Mouse (Mus musculus): Measurements from ENCODE around the gene Asb15. TPM values are rescaled to one million over a fixed set of nuclear protein-coding genes. Genes with fewer than 3 reads are reported as not detected.

Gene Asb15
- polyA plus RNA-seq, 1 experiment from 2014 or later, result not detected

DNA sequence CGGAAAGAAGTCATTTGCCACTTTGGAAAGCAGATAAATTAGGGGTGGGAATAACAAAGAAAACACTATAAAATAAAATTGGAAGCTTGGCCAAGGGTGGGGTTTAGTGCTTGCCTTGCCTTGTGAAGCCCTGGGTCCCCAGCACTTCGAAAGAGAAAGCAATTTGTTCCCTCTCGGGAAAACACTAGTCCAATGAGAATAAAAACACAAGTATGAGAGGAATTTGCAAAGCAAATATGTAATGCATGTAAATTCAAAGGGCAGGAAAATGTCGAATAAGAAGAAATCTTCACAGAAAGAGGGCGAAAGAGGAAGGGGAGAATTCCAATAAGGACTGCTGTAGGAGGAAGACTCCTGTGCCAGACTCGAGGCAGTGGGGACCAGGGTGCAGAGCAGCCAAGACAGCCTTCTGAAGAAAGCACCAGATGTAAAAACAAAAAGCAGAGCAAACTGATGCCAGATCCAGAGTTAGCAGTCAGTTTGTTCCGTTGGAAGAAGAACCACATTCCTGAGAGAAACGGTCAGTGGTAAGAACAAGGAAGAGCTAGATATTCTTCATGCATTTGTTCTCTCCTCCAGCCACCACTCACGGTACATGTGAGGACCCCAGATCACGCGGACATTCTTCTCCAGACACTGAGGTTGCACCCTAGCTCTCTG lies 26.6 kb downstream of the Asb15 start:
- Histone ChIP-seq H3K36me3 (ENCODE audit: control insufficient read depth, insufficient read depth) (no peaks in the 10 kb centered on the region), H3K27me3 (replicated peaks; ENCODE audit: control insufficient read depth, insufficient read depth, low read length) (no peaks in the 10 kb centered on the region), H3K9me3 (ENCODE audit: control insufficient read depth, low read length) (no peaks in the 10 kb centered on the region), H3K27ac (ENCODE audit: low read length) (no peak overlapping the region), H3K4me2 (ENCODE audit: low read length) (no peak overlapping the region), H3K9ac (replicated peaks; ENCODE audit: low read depth, low read length) (no peak overlapping the region), H3K4me1 (replicated peaks; ENCODE audit: control insufficient read depth, insufficient read depth, low read length) (no peaks in the 10 kb centered on the region), H3K4me3 (replicated peaks; ENCODE audit: low read length) (no peak overlapping the region)
- WGBS, result 80% methylated on average over 11 of the region's 11 CpGs
- no peak for ATAC-seq

- H3K9me3 ChIP-seq (ENCODE audit: control insufficient read depth, low read length), result no peaks in the 10 kb centered on the region
- H3K9ac ChIP-seq (replicated peaks; ENCODE audit: low read depth, low read length), result no peak overlapping the region
- ATAC-seq, result no peak
- no peaks in the 10 kb centered on the region for H3K4me1 ChIP-seq (replicated peaks; ENCODE audit: control insufficient read depth, insufficient read depth, low read length)
- 94% methylated on average over 2 of the region's 2 CpGs for WGBS
- no peak overlapping the region for H3K4me3 ChIP-seq (replicated peaks; ENCODE audit: low read length)
- no peak overlapping the region for H3K4me2 ChIP-seq (ENCODE audit: low read length)
- H3K27ac ChIP-seq (ENCODE audit: low read length), result no peak overlapping the region
- no peaks in the 10 kb centered on the region for H3K36me3 ChIP-seq (ENCODE audit: control insufficient read depth, insufficient read depth)
- no peaks in the 10 kb centered on the region for H3K27me3 ChIP-seq (replicated peaks; ENCODE audit: control insufficient read depth, insufficient read depth, low read length)
These were observed 27.5 kb downstream of the Asb15 start for GRCm38 (mm10) chr6:24555488-24555887.

DNA sequence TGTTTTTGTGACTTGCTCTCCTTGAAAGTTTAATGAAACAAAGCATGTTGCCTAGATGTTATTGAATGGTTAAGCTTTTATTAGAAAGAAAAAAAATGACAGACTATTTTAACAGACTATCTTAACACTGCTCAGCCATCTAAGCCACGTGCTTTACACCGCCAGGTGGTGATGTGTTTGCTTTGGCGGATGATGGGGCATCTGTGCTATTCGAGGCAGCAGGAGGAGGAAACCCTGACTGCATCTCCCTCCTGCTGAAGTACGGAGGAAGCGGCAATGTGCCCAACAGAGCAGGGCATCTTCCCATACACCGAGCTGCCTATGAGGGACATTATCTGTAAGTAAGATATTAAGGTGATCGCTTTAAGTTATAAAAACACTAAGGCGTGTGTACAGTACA lies 36.1 kb downstream of the Asb15 start:
- H3K27me3 ChIP-seq (replicated peaks; ENCODE audit: control insufficient read depth, insufficient read depth, low read length), result no peaks in the 10 kb centered on the region
- no peaks in the 10 kb centered on the region for H3K36me3 ChIP-seq (ENCODE audit: control insufficient read depth, insufficient read depth)
- 77% methylated on average over 9 of the region's 9 CpGs for WGBS
- no peak for ATAC-seq
- H3K9me3 ChIP-seq (ENCODE audit: control insufficient read depth, low read length), result no peaks in the 10 kb centered on the region
- H3K4me3 ChIP-seq (replicated peaks; ENCODE audit: low read length), result no peak overlapping the region
- no peaks in the 10 kb centered on the region for H3K4me1 ChIP-seq (replicated peaks; ENCODE audit: control insufficient read depth, insufficient read depth, low read length)
- H3K9ac ChIP-seq (replicated peaks; ENCODE audit: low read depth, low read length), result no peak overlapping the region
- H3K27ac ChIP-seq (ENCODE audit: low read length), result no peak overlapping the region
- no peak overlapping the region for H3K4me2 ChIP-seq (ENCODE audit: low read length)

DNA sequence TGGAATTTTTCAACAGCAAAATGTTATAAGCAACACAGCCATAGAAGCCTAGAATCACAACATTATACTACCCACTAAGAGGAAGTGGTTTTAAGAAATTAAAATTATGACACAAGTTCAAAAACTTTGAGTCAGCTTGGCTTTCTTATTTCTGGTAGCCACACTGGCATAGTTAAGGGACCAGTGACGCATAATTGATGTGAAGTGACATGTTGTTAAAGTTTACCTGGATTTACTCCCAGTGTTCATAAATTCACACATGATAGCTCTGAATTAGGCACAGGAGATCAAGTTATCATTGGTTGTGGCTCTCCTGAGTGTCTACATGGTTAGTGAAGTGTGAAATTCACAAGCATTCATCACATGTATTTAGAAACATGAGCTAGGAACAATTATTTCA lies 36.9 kb downstream of the Asb15 start:
- no peaks in the 10 kb centered on the region for H3K27me3 ChIP-seq (replicated peaks; ENCODE audit: control insufficient read depth, insufficient read depth, low read length)
- no peak overlapping the region for H3K27ac ChIP-seq (ENCODE audit: low read length)
- WGBS, result 89% methylated on average over 1 of the region's 1 CpGs
- H3K4me1 ChIP-seq (replicated peaks; ENCODE audit: control insufficient read depth, insufficient read depth, low read length), result no peaks in the 10 kb centered on the region
- no peaks in the 10 kb centered on the region for H3K36me3 ChIP-seq (ENCODE audit: control insufficient read depth, insufficient read depth)
- H3K9ac ChIP-seq (replicated peaks; ENCODE audit: low read depth, low read length), result no peak overlapping the region
- H3K4me3 ChIP-seq (replicated peaks; ENCODE audit: low read length), result no peak overlapping the region
- H3K4me2 ChIP-seq (ENCODE audit: low read length), result no peak overlapping the region
- ATAC-seq, result no peak
- no peaks in the 10 kb centered on the region for H3K9me3 ChIP-seq (ENCODE audit: control insufficient read depth, low read length)

DNA sequence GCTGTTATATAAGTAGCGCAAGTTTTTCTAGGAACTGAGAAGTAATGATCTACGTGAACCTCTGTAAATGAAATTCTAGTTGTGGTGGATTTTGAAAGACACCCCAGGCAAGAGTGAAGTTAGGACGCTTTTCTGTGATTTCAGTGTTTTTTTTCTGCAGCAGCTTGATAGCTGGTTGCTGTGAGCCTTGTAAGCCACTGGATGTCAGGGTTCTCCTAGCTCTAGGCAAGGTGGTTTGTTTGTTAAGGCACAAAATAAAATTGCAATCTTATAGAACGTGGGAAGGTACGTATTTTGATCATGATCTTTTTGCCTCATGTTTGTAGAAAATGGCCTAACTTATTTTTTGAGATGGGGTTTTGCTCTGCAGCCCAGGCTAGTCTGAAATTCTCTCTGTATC lies 41.0 kb downstream of the Asb15 start:
- Histone ChIP-seq H3K4me1 (replicated peaks; ENCODE audit: control insufficient read depth, insufficient read depth, low read length) (no peaks in the 10 kb centered on the region), H3K27me3 (replicated peaks; ENCODE audit: control insufficient read depth, insufficient read depth, low read length) (no peaks in the 10 kb centered on the region), H3K4me3 (replicated peaks; ENCODE audit: low read length) (no peak overlapping the region), H3K27ac (ENCODE audit: low read length) (no peak overlapping the region), H3K4me2 (ENCODE audit: low read length) (no peak overlapping the region), H3K36me3 (ENCODE audit: control insufficient read depth, insufficient read depth) (no peaks in the 10 kb centered on the region), H3K9ac (replicated peaks; ENCODE audit: low read depth, low read length) (no peak overlapping the region), H3K9me3 (ENCODE audit: control insufficient read depth, low read length) (no peaks in the 10 kb centered on the region)
- no peak for ATAC-seq
- WGBS, result 88% methylated on average over 5 of the region's 5 CpGs

DNA sequence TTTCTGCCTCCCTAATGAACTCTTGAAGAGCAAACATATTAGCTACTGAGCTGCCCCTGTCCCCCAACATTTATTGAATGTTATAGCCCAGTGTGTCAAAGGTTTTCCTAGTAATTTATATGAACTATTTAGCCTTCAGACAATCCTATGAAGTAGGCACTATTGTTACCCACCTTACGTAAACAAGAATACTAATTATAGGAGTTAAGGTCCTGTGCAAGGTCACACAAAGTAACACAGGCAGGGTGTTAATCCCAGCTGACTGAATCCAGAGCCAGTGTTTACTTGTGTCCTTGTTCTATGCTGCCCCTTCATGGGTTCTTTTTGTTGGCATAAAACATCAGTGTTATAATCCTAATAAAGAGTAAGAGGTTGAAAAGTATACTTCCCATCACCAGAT lies 41.8 kb downstream of the Asb15 start:
- ATAC-seq, result no peak
- Histone ChIP-seq H3K9ac (replicated peaks; ENCODE audit: low read depth, low read length) (no peak overlapping the region), H3K4me1 (replicated peaks; ENCODE audit: control insufficient read depth, insufficient read depth, low read length) (no peaks in the 10 kb centered on the region), H3K27me3 (replicated peaks; ENCODE audit: control insufficient read depth, insufficient read depth, low read length) (no peaks in the 10 kb centered on the region), H3K36me3 (ENCODE audit: control insufficient read depth, insufficient read depth) (no peaks in the 10 kb centered on the region), H3K9me3 (ENCODE audit: control insufficient read depth, low read length) (no peaks in the 10 kb centered on the region), H3K4me3 (replicated peaks; ENCODE audit: low read length) (no peak overlapping the region), H3K27ac (ENCODE audit: low read length) (no peak overlapping the region), H3K4me2 (ENCODE audit: low read length) (no peak overlapping the region)
- WGBS, result 82% methylated on average over 1 of the region's 1 CpGs

DNA sequence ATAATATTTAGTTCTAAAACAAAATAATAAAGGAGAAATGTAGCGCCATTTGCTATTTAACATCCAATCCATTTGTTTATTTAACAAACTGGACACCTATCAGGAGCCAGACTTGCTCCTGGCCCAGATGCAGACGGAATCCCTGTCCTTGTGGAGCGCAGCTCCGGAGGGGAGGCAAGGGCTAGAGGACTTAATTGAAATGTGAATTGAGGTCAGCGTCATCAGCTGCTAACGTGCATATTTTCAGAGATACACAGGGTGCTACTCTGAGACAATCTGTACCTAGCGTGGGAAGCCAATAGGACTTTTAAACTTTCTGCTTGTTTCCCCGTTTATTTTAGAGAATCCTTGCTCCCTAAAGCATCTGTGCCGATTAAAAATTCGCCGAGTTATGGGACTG lies 42.3 kb downstream of the Asb15 start:
- H3K9me3 ChIP-seq (ENCODE audit: control insufficient read depth, low read length), result no peaks in the 10 kb centered on the region
- no peaks in the 10 kb centered on the region for H3K27me3 ChIP-seq (replicated peaks; ENCODE audit: control insufficient read depth, insufficient read depth, low read length)
- H3K4me1 ChIP-seq (replicated peaks; ENCODE audit: control insufficient read depth, insufficient read depth, low read length), result no peaks in the 10 kb centered on the region
- H3K36me3 ChIP-seq (ENCODE audit: control insufficient read depth, insufficient read depth), result no peaks in the 10 kb centered on the region
- H3K4me2 ChIP-seq (ENCODE audit: low read length), result no peak overlapping the region
- no peak overlapping the region for H3K4me3 ChIP-seq (replicated peaks; ENCODE audit: low read length)
- no peak for ATAC-seq
- no peak overlapping the region for H3K9ac ChIP-seq (replicated peaks; ENCODE audit: low read depth, low read length)
- WGBS, result 75% methylated on average over 11 of the region's 11 CpGs
- H3K27ac ChIP-seq (ENCODE audit: low read length), result no peak overlapping the region

DNA sequence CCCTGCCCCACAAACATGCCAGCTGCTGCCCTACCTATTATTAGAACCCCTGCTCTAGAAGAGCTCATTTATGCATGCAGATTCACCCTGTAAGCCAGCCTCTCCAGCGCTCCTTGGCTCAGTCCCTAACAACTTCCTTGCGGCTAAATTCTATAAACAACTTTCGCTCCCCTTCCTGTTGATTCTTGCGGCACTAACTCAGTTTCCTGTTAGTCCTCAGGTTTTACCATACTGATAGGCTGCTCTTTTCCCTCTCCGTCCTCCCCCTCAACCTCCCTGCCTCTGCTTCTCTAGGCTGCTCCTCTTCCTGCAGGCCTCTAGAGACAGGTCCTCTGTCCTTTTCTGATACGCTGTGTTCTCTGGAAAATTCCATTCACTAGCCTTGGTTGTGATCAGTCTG lies 43.2 kb downstream of the Asb15 start:
- no peak for ATAC-seq
- Histone ChIP-seq H3K4me2 (ENCODE audit: low read length) (no peak overlapping the region), H3K27me3 (replicated peaks; ENCODE audit: control insufficient read depth, insufficient read depth, low read length) (no peaks in the 10 kb centered on the region), H3K9ac (replicated peaks; ENCODE audit: low read depth, low read length) (no peak overlapping the region), H3K36me3 (ENCODE audit: control insufficient read depth, insufficient read depth) (no peaks in the 10 kb centered on the region), H3K4me1 (replicated peaks; ENCODE audit: control insufficient read depth, insufficient read depth, low read length) (no peaks in the 10 kb centered on the region), H3K4me3 (replicated peaks; ENCODE audit: low read length) (no peak overlapping the region), H3K27ac (ENCODE audit: low read length) (no peak overlapping the region), H3K9me3 (ENCODE audit: control insufficient read depth, low read length) (no peaks in the 10 kb centered on the region)
- 78% methylated on average over 6 of the region's 6 CpGs for WGBS

DNA sequence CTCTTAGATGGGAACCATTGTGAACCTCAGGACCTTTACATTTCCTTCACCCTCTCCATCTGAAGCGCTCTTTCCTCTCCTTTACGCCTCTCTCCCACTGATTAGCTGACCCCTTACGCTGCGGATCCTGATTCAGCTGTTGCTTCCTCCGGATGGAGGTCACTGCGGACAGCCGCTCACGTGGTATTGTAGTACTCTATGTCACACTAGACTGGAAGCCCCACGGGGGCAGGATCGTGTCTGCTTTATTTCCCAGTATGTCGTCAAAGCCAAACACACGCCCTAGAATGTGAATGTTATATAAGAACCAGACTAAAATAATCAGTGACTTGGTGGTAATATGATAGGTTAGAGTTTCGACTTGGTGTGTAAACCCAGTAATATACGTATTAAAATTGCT lies 44.5 kb downstream of the Asb15 start:
- no peaks in the 10 kb centered on the region for H3K27me3 ChIP-seq (replicated peaks; ENCODE audit: control insufficient read depth, insufficient read depth, low read length)
- no peak overlapping the region for H3K27ac ChIP-seq (ENCODE audit: low read length)
- no peaks in the 10 kb centered on the region for H3K9me3 ChIP-seq (ENCODE audit: control insufficient read depth, low read length)
- H3K9ac ChIP-seq (replicated peaks; ENCODE audit: low read depth, low read length), result no peak overlapping the region
- H3K4me2 ChIP-seq (ENCODE audit: low read length), result no peak overlapping the region
- 92% methylated on average over 14 of the region's 14 CpGs for WGBS
- no peak overlapping the region for H3K4me3 ChIP-seq (replicated peaks; ENCODE audit: low read length)
- no peak for ATAC-seq
- H3K4me1 ChIP-seq (replicated peaks; ENCODE audit: control insufficient read depth, insufficient read depth, low read length), result no peaks in the 10 kb centered on the region
- H3K36me3 ChIP-seq (ENCODE audit: control insufficient read depth, insufficient read depth), result no peaks in the 10 kb centered on the region

DNA sequence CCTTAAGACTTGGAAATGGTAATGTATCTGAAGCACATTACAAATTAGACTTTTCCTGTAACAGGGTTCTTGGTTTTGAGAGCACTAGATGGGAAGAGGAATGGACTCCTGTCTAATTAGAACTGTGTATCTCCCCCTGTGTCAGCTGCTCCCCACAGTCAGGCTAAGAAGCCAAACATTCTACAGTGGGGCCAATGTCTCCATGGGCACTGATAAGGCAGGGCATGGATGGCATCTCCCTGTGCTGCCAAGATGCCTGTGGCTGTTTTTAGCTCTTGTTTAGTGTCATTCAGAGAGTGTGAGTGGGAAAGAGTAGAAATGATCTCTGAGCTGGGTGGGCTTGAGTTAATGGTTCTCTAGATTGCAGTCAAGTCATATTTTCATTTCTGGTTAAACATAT lies 45.4 kb downstream of the Asb15 start:
- Histone ChIP-seq H3K27me3 (replicated peaks; ENCODE audit: control insufficient read depth, insufficient read depth, low read length) (no peaks in the 10 kb centered on the region), H3K4me3 (replicated peaks; ENCODE audit: low read length) (no peak overlapping the region)
- ATAC-seq, result no peak

More for the DNA sequence above, 45.4 kb downstream of the Asb15 start:
- Histone ChIP-seq H3K36me3 (ENCODE audit: control insufficient read depth, insufficient read depth) (no peaks in the 10 kb centered on the region), H3K9me3 (ENCODE audit: control insufficient read depth, low read length) (no peaks in the 10 kb centered on the region), H3K9ac (replicated peaks; ENCODE audit: low read depth, low read length) (no peak overlapping the region), H3K4me2 (ENCODE audit: low read length) (no peak overlapping the region), H3K4me1 (replicated peaks; ENCODE audit: control insufficient read depth, insufficient read depth, low read length) (no peaks in the 10 kb centered on the region), H3K27ac (ENCODE audit: low read length) (no peak overlapping the region)
